Comparison of ENCODE assay signal across 12 mouse cellular contexts in genomic region chr12:36509954-36510642, GRCm38 (mm10).
A peak's percentile ranks its signal among the peaks of the same experiment; 100 is the strongest.
DNase-seq lines count a peak whose midpoint lies in the region; ATAC-seq and TF ChIP-seq lines count a peak whose summit lies in the region.
"Had no signal": no experiment of that assay in that cellular context is flagged by ENCODE, and none has a peak within 500 bp of the region (broad histone marks: within the 10 kb centered on the region; RNA-seq: fewer than 3 reads in every experiment).

No protein-coding gene starts in this region.

- H3K4me3 ChIP-seq in lung, embryonic 16.5 days (ENCODE audit: low read length) = no peak overlapping the region
- no peak overlapping the region for H3K4me3 ChIP-seq in embryonic facial prominence, embryonic 13.5 days
- no peak overlapping the region for H3K4me3 ChIP-seq in limb, embryonic 15.5 days
- H3K4me3 ChIP-seq in left cerebral cortex, adult 2 months = no peak overlapping the region
- H3K4me3 ChIP-seq: myocyte had no signal

- no peak overlapping the region for H3K9ac ChIP-seq in lung, embryonic 16.5 days (ENCODE audit: low read length)
- H3K9ac ChIP-seq in embryonic facial prominence, embryonic 13.5 days = no peak overlapping the region
- no peak overlapping the region for H3K9ac ChIP-seq in limb, embryonic 15.5 days

- H3K4me2 ChIP-seq in lung, embryonic 16.5 days (ENCODE audit: low read depth, low read length) = no peak overlapping the region
- H3K4me2 ChIP-seq in embryonic facial prominence, embryonic 13.5 days = no peak overlapping the region
- H3K4me2 ChIP-seq in limb, embryonic 15.5 days = no peak overlapping the region
- H3K4me2 ChIP-seq: liver, embryonic 11.5 days had no signal

- H3K9me3 ChIP-seq in lung, embryonic 16.5 days (ENCODE audit: control insufficient read depth, low read length) = no peaks in the 10 kb centered on the region
- no peaks in the 10 kb centered on the region for H3K9me3 ChIP-seq in embryonic facial prominence, embryonic 13.5 days
- H3K9me3 ChIP-seq in limb, embryonic 15.5 days = no peaks in the 10 kb centered on the region

- H3K27me3 ChIP-seq in lung, embryonic 16.5 days (ENCODE audit: control insufficient read depth, insufficient read depth, low read depth, low read length) = no peaks in the 10 kb centered on the region
- H3K27me3 ChIP-seq in embryonic facial prominence, embryonic 13.5 days = no peaks in the 10 kb centered on the region
- H3K27me3 ChIP-seq in limb, embryonic 15.5 days = no peaks in the 10 kb centered on the region
- H3K27me3 ChIP-seq: CH12.LX had no signal

- intact Hi-C loops in left cerebral cortex, postnatal 14 days (cut with DNase I) = no loop called here
- intact Hi-C loops in left cerebral cortex, adult 2 months (cut with DNase I) = no loop called here

- no peaks in the 10 kb centered on the region; the same call in 1 of the 2 replicates for H3K4me1 ChIP-seq in lung, embryonic 16.5 days (replicated peaks; ENCODE audit: control insufficient read depth, insufficient read depth, low read length)
- H3K4me1 ChIP-seq in embryonic facial prominence, embryonic 13.5 days = peaks cover 3% of the 10 kb centered on the region; the same call in 1 of the 2 replicates
- H3K4me1 ChIP-seq in limb, embryonic 15.5 days = 0 out of 2 replicates have a peak, but pooled peaks cover 6% of the 10 kb centered on the region

- peak; percentile 38; the same call in 1 of the 2 replicates for ATAC-seq in lung, embryonic 16.5 days (ENCODE audit: low read depth)
- peak; percentile 56; the same call in 1 of the 2 replicates for ATAC-seq in embryonic facial prominence, embryonic 13.5 days (ENCODE audit: insufficient number of reproducible peaks, insufficient read depth, low FRiP score, low TSS enrichment, low read depth)
- peak; percentile 67 for ATAC-seq in limb, embryonic 15.5 days (ENCODE audit: insufficient number of reproducible peaks, low FRiP score, low TSS enrichment, low read depth)

- no peak for TF ChIP-seq CTCF in left cerebral cortex, adult 2 months (IDR thresholded peaks at IDR 0.05)

- WGBS in lung, embryonic 16.5 days = 67% methylated on average over 10 of the region's 10 CpGs
- 53% methylated on average over 10 of the region's 10 CpGs for WGBS in embryonic facial prominence, embryonic 13.5 days
- WGBS in limb, embryonic 15.5 days = 45% methylated on average over 10 of the region's 10 CpGs

- no peak for DNase-seq in lung, postnatal 10 days
- DNase-seq in kidney, adult 8-10 months = peak; percentile 17 to 48
- no peak for DNase-seq in left cerebral cortex, postnatal 14 days (ENCODE audit: low spot score in 2 of 2)
- DNase-seq in thymus, postnatal 36 days = no peak
- no peak for DNase-seq in left cerebral cortex, adult 2 months (ENCODE audit: extremely low spot score in 1 of 2, low spot score in 2 of 2)
- DNase-seq: gastrocnemius, postnatal 25 days had no signal

- H3K36me3 ChIP-seq in lung, embryonic 16.5 days (ENCODE audit: control insufficient read depth, insufficient read depth, low read length) = no peaks in the 10 kb centered on the region
- no peaks in the 10 kb centered on the region for H3K36me3 ChIP-seq in embryonic facial prominence, embryonic 13.5 days
- H3K36me3 ChIP-seq in limb, embryonic 15.5 days = no peaks in the 10 kb centered on the region

- no peak overlapping the region for H3K27ac ChIP-seq in lung, embryonic 16.5 days (ENCODE audit: low read length)
- H3K27ac ChIP-seq in embryonic facial prominence, embryonic 13.5 days = peak overlapping the region; percentile 77
- peak overlapping the region; percentile 63 for H3K27ac ChIP-seq in limb, embryonic 15.5 days
- no peak overlapping the region for H3K27ac ChIP-seq in left cerebral cortex, adult 2 months

Comparison
In these comparisons a context has a peak if more than half of its experiments do, and no peak if none do; other contexts are left out.
1. H3K27ac ChIP-seq: peak in embryonic facial prominence, embryonic 13.5 days (single experiment) and limb, embryonic 15.5 days (single experiment); none in lung, embryonic 16.5 days (single experiment) and left cerebral cortex, adult 2 months (single experiment).
2. DNase-seq: peak in kidney, adult 8-10 months (2 of 2); none in lung, postnatal 10 days (single experiment), left cerebral cortex, postnatal 14 days (0 of 2), thymus, postnatal 36 days (0 of 2) and left cerebral cortex, adult 2 months (0 of 2).
3. Peak in every context shown above with its lines, with median percentiles within 50 percentile points of each other: ATAC-seq.